In genomic region chr3:15426447-15426846, GRCm38 (mm10) we compare ENCODE assay signal across 18 mouse cellular contexts. TPM values are rescaled to one million over a fixed set of nuclear protein-coding genes. Genes with fewer than 3 reads are reported as not detected.
ATAC-seq lines count a peak whose summit lies in the region.
"Not testable (repeated sequence)": the region's sequence is repeated elsewhere in the genome, so short reads cannot be mapped to it uniquely, and the experiment has no call there.
"Had no signal": no experiment of that assay in that cellular context is flagged by ENCODE, and none has a peak within 500 bp of the region (broad histone marks: within the 10 kb centered on the region; RNA-seq: fewer than 3 reads in every experiment).

Sirpb1a (minus strand) TSS chr3:15426520.

- not testable (repeated sequence) for H3K4me3 ChIP-seq in macrophage (ENCODE audit: inconsistent target)

- WGBS in macrophage (ENCODE audit: missing documents), result 79% methylated on average over 1 of the region's 1 CpGs

- peak within 1 kb of the TSS; percentile 87 for H3K27ac ChIP-seq in macrophage

- H3K36me3 ChIP-seq in macrophage (ENCODE audit: inconsistent target), result not testable (repeated sequence)

- not testable (repeated sequence) for H3K79me2 ChIP-seq in macrophage (ENCODE audit: inconsistent target)

- peak; percentile 54 for ATAC-seq in granulocyte monocyte progenitor cell, adult 5-6 weeks (replicated peaks; ENCODE audit: poor library complexity, severe bottlenecking)
- ATAC-seq in megakaryocyte progenitor cell, adult 5-6 weeks (replicated peaks; ENCODE audit: poor library complexity), result 0 out of 2 replicates have a peak, but pooled peaks have one; percentile 13
- ATAC-seq in neutrophil, adult 5-6 weeks (ENCODE audit: extremely low read depth, insufficient number of reproducible peaks, low FRiP score, poor library complexity, severe bottlenecking), result 0 out of 2 replicates have a peak, but pooled peaks have one; percentile 20

RNA-seq across cellular contexts. Expression of gene Sirpb1a, which starts in this region (rescaled TPM):
- total RNA-seq in granulocyte monocyte progenitor cell, adult 5-6 weeks (2014; fragmentation: Nextera tagmentation), result not detected in 2 replicates
- not detected in 2 replicates for total RNA-seq in granulocyte monocyte progenitor cell, adult 5-6 weeks (2017)
- total RNA-seq in macrophage (2018; cell fraction: chromatin; rRNA removed), result 1 to 10 TPM in 7 of 26 experiments, under 1 TPM in 8, not detected in 11; 0.40 to 5.2 (median 0.96) TPM
- 1 to 10 TPM in 15 of 26 experiments, under 1 TPM in 11; 0.28 to 4.3 (median 1.1) TPM for total RNA-seq in macrophage (2018; cell fraction: cytosol; rRNA removed)
- total RNA-seq in macrophage (2018; cell fraction: nucleus; rRNA removed), result 1 to 10 TPM in 18 of 26 experiments, under 1 TPM in 5, not detected in 3; 0.52 to 6.9 (median 2.2) TPM
- polyA plus RNA-seq in macrophage (2018), result 0.72 to 1.8 TPM (median 1.6 TPM) in 3 replicates
- 0.61 and 1.6 TPM in 2 replicates for total RNA-seq in megakaryocyte progenitor cell, adult 5-6 weeks (2015)
- 0.50 TPM in 1 of 2 replicates, not detected in the other for total RNA-seq in megakaryocyte progenitor cell, adult 5-6 weeks (2017)
- total RNA-seq in neutrophil, adult 5-6 weeks (2017), result 33.1 and 41.5 TPM in 2 replicates
- total RNA-seq: adrenal gland, postnatal 10 days; adrenal gland, postnatal 4 days; ES-E14; forebrain, postnatal 0 days; MEL had no signal
- polyA plus RNA-seq: C2C12; cerebellum, adult 2 months; cortical plate, adult 2 months; embryonic facial prominence, embryonic 10.5 days; embryonic facial prominence, embryonic 12.5 days; embryonic facial prominence, embryonic 14.5 days; forebrain, embryonic 11.5 days; forebrain, embryonic 13.5 days; forebrain, embryonic 15.5 days; forebrain, postnatal 0 days had no signal

Comparison
In these comparisons a context has a peak if more than half of its experiments do, and no peak if none do; other contexts are left out.
1. RNA of gene Sirpb1a (total RNA-seq): 33.1 to 41.5 TPM in neutrophil, adult 5-6 weeks; 0.50 to 1.6 TPM in megakaryocyte progenitor cell, adult 5-6 weeks and not detected in granulocyte monocyte progenitor cell, adult 5-6 weeks; every median in the first group is over 10 times any median in the second.
2. Peak in ATAC-seq in granulocyte monocyte progenitor cell, adult 5-6 weeks; RNA of the gene not detected or under 1 TPM.
3. Peak in every context shown above with its lines, with median percentiles within 50 percentile points of each other: ATAC-seq.